Mouse (Mus musculus) spleen, adult 18-20 months (tissue): Measurements from ENCODE around the gene Stk38.

Source experiments
- DNase-seq, 2 experiments: peaks; one replicate each; pipeline ENCODE4 v3.0.0; 2022; ENCODE audit warnings: mixed read lengths in 2 of 2

The Stk38 gene

GRCm38 (mm10) chr17:28951831-28952799 is 55.7 kb downstream of the Stk38 start, which contains the start of gene Kctd20:
Gene Kctd20 (plus strand): TSS chr17:28951950.
- peak; percentile 92 to 98 for DNase-seq

- no peak for DNase-seq
Measured at GRCm38 (mm10) chr17:28950751-28951150, 57.0 kb downstream of the Stk38 start.

GRCm38 (mm10) chr17:28948661-28949060 is 59.1 kb downstream of the Stk38 start:
- no peak for DNase-seq

GRCm38 (mm10) chr17:28947011-28947939 is 60.5 kb downstream of the Stk38 start:
- DNase-seq = no peak

GRCm38 (mm10) chr17:28944481-28944880 is 63.3 kb downstream of the Stk38 start:
- no peak for DNase-seq

GRCm38 (mm10) chr17:28943740-28944139 is 64.1 kb downstream of the Stk38 start, which contains the start of gene Pxt1:
Gene Pxt1 (minus strand): TSS chr17:28943840.
- DNase-seq = no peak

GRCm38 (mm10) chr17:28942101-28942500 is 65.7 kb downstream of the Stk38 start:
- DNase-seq = peak; percentile 16 to 21

- DNase-seq = no peak
Measured at GRCm38 (mm10) chr17:28940776-28941555, 66.8 kb downstream of the Stk38 start.

- peak; percentile 22 to 67 for DNase-seq
Measured at GRCm38 (mm10) chr17:28936622-28937345, 71.0 kb downstream of the Stk38 start.

- no peak for DNase-seq
Measured at GRCm38 (mm10) chr17:28936133-28936532, 71.7 kb downstream of the Stk38 start.

- DNase-seq = no peak
Measured at GRCm38 (mm10) chr17:28934120-28934916, 73.5 kb downstream of the Stk38 start.

- DNase-seq = no peak
Measured at GRCm38 (mm10) chr17:28932274-28932673, 75.5 kb downstream of the Stk38 start.

- DNase-seq = no peak
Measured at GRCm38 (mm10) chr17:28931436-28932211, 76.2 kb downstream of the Stk38 start.

GRCm38 (mm10) chr17:28930392-28931074 is 77.3 kb downstream of the Stk38 start:
- peak in 1 of 2 experiments; percentile 18 for DNase-seq

- no peak for DNase-seq
Measured at GRCm38 (mm10) chr17:28929369-28929768, 78.4 kb downstream of the Stk38 start.

GRCm38 (mm10) chr17:28928004-28928403 is 79.8 kb downstream of the Stk38 start:
- DNase-seq = no peak

- DNase-seq = peak; percentile 15 to 50
Measured at GRCm38 (mm10) chr17:28926866-28927635, 80.7 kb downstream of the Stk38 start.

GRCm38 (mm10) chr17:28926380-28926779 is 81.4 kb downstream of the Stk38 start:
- DNase-seq = peak; percentile 51 to 75
